Mouse (Mus musculus) forebrain, embryonic 14.5 days (tissue): ENCODE data around the gene Vmn2r59. TPM values are rescaled to one million over a fixed set of nuclear protein-coding genes. Genes with fewer than 3 reads are reported as not detected.
"Not testable (repeated sequence)": the region's sequence is repeated elsewhere in the genome, so short reads cannot be mapped to it uniquely, and the experiment has no call there.

Source experiments
- ATAC-seq: fragments of 200-750 bp; cut with Nextera tagmentation; 2 replicates; pipeline ENCODE4 v1.8.0; 2017; ENCODE audit warnings: mild to moderate bottlenecking, moderate library complexity
- DNase-seq: peaks from one replicate; pipeline ENCODE4 v3.0.0-alpha.2; 2015; ENCODE audit warnings: low spot score
- H3K27ac ChIP-seq: fragments of 300-500 bp; sonication (generic); 2 replicates; pipeline ENCODE4 v1.5.1; 2014; ENCODE audit warnings: low read depth, mild to moderate bottlenecking, control low read depth, low read length, moderate library complexity
- H3K27me3 ChIP-seq: fragments of 300-500 bp; sonication (generic); replicated peaks from 2 replicates; pipeline ENCODE4 v1.6.1; 2014; ENCODE audit warnings: low read length, control low read depth, mixed read lengths; ENCODE audit not compliant: control insufficient read depth, insufficient read depth
- H3K36me3 ChIP-seq: fragments of 300-500 bp; sonication (generic); 2 replicates; pipeline ENCODE4 v1.6.1; 2014; ENCODE audit warnings: low read length, control low read depth; ENCODE audit not compliant: control insufficient read depth, insufficient read depth
- H3K4me1 ChIP-seq: fragments of 300-500 bp; sonication (generic); 2 replicates; pipeline ENCODE4 v1.6.1; 2014; ENCODE audit warnings: antibody characterized with exemption, low read length, control low read depth; ENCODE audit not compliant: control insufficient read depth, insufficient read depth
- H3K4me2 ChIP-seq: fragments of 300-500 bp; sonication (generic); 2 replicates; pipeline ENCODE4 v1.6.1; 2014; ENCODE audit warnings: mild to moderate bottlenecking, control low read depth, low read length
- H3K4me3 ChIP-seq: fragments of 300-500 bp; sonication (generic); 2 replicates; pipeline ENCODE4 v1.5.1; 2014; ENCODE audit warnings: low read depth, low read length, control low read depth
- H3K9ac ChIP-seq: fragments of 300-500 bp; sonication (generic); 2 replicates; pipeline ENCODE4 v1.6.1; 2014; ENCODE audit warnings: mild to moderate bottlenecking, low read length, control low read depth, moderate library complexity
- H3K9me3 ChIP-seq: fragments of 300-500 bp; sonication (generic); replicated peaks from 2 replicates; pipeline ENCODE4 v1.6.1; 2016; ENCODE audit warnings: low read length, control low read depth, mixed read lengths; ENCODE audit not compliant: control insufficient read depth
- WGBS: fragments of 180-500 bp; shearing (Covaris S2); extraction: QIAGEN DNeasy Blood & Tissue Kit; methylation state at CpG from one replicate; pipeline ENCODE4 v1.1.7; 2014; 5-methylcytosine and 5-hydroxymethylcytosine counted together
- polyA plus RNA-seq: library from polyadenylated mRNA; unstranded; fragments of >200 nt; fragmentation: Nextera tagmentation; extraction: Ambion mirVana; gene quantifications from 2 replicates; pipeline ENCODE4 v1.2.1, GENCODE M21; 2014

The Vmn2r59 gene
- not detected in 2 replicates for polyA plus RNA-seq

DNA sequence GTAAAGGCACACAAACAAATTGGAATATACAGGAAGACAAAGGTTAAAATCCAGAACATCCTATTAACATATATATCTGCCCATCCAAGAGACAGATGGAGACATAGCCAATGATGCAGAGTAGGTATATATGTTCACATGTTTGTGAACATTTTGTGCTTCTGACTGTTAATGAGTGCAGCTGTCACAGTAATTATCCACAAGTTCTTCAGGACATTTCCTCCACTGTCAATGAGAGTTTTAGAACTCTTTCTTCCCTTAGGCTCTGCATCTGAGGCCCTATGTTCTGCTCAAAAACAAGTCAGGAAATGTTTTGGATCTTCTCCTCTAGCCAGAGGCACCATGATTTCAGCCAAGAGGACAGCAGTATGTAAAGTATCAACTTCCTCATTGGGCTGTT is at the start of gene Vmn2r59:
Gene Vmn2r59 (minus strand): TSS at position 101 of the 400 bp plus-strand sequence.
- Histone ChIP-seq H3K4me2 (no peak within 1 kb of the TSS), H3K27me3 (no peaks in the 10 kb centered on the region), H3K4me3 (no peak within 1 kb of the TSS), H3K27ac (no peak within 1 kb of the TSS), H3K4me1 (no peaks in the 10 kb centered on the region), H3K9ac (no peak within 1 kb of the TSS), H3K36me3 (no peaks in the 10 kb centered on the region), H3K9me3 (peaks cover 4% of the 10 kb centered on the region; the same call in 1 of the 2 replicates)
- ATAC-seq (no peak), DNase-seq (no peak)

DNA sequence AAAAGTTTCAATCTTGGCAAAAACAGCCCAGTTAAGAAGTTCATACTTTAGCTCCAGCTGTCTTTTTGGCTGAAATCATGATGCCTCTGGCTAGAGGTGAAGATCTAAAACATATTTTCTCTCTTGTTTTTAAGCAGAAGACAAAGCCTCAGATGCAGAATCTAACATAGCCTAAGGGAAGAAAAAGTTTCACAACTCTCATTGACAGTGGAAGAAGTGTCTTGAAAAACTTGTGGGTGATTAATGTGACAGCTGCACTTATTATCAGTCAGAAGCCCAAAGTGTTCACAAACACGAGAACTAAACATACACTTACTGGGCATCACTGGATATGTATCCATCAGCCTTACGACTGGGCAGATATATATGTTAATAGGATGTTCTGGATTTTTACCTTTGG is 48.6 kb upstream of the Vmn2r59 start, which contains the start of gene Vmn2r60:
Gene Vmn2r60 (plus strand): TSS at position 301 of the 400 bp plus-strand sequence.
- Histone ChIP-seq H3K27ac (no peak within 1 kb of the TSS), H3K4me2 (no peak within 1 kb of the TSS), H3K9me3 (0 out of 2 replicates have a peak, but pooled peaks cover 7% of the 10 kb centered on the region), H3K4me3 (no peak within 1 kb of the TSS), H3K27me3 (no peaks in the 10 kb centered on the region), H3K36me3 (no peaks in the 10 kb centered on the region), H3K4me1 (no peaks in the 10 kb centered on the region), H3K9ac (no peak within 1 kb of the TSS)
- no peak for ATAC-seq
- DNase-seq = no peak
- 77% methylated on average over 2 of the region's 2 CpGs for WGBS

GRCm38 (mm10) chr7:42107061-42107460 is 48.2 kb upstream of the Vmn2r59 start:
- not testable (repeated sequence) for H3K4me1 ChIP-seq, ATAC-seq, H3K9ac ChIP-seq, H3K4me3 ChIP-seq, H3K4me2 ChIP-seq, H3K9me3 ChIP-seq, H3K27me3 ChIP-seq, DNase-seq, H3K27ac ChIP-seq, H3K36me3 ChIP-seq
- 80% methylated on average over 10 of the region's 14 CpGs for WGBS

Other genes with a start within 250 kb of the Vmn2r59 start
- gene Vmn2r58, start 186.3 kb downstream of the Vmn2r59 start, polyA plus RNA-seq = not detected in 2 replicates
- gene Vmn2r60, start 48.7 kb upstream of the Vmn2r59 start, polyA plus RNA-seq = not detected in 2 replicates
- not detected in 2 replicates for gene Vmn2r61, start 201.0 kb upstream of the Vmn2r59 start, polyA plus RNA-seq